In the genomic region with DNA sequence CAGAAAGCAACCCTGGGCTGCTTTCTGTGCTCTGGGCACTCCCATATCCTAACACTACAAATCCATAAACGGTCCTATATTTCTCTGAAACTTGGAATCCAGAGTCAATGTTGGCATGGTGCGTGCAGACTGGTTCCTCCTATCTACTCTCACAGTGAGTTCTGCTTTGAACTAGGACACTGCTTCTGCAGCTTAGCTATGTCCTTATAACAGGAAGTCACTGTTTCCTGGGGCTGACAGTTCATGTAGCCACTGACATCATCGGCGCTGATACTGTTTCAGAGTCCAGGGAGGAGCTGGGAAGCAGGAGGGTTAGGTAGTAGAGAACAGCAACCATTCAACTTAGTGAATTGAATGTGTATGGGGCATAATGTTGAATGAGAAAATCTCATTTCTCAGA, we compare ENCODE assay signal across 22 mouse cellular contexts.
A peak's percentile ranks its signal among the peaks of the same experiment; 100 is the strongest.
DNase-seq lines count a peak whose midpoint lies in the region; ATAC-seq and TF ChIP-seq lines count a peak whose summit lies in the region.
"Had no signal": no experiment of that assay in that cellular context is flagged by ENCODE, and none has a peak within 500 bp of the region (broad histone marks: within the 10 kb centered on the region; RNA-seq: fewer than 3 reads in every experiment).

No protein-coding gene starts in this region.

- H3K4me3 ChIP-seq in kidney, postnatal 0 days (replicated peaks; ENCODE audit: low read depth, low read length): no peak overlapping the region
- no peak overlapping the region for H3K4me3 ChIP-seq in lung, postnatal 0 days (ENCODE audit: low read depth, low read length)
- H3K4me3 ChIP-seq: embryonic facial prominence, embryonic 15.5 days; erythroblast, embryonic 14.5 days; forebrain, embryonic 10.5 days; gastrocnemius, adult 2 months; heart, embryonic 10.5 days; hindbrain, embryonic 12.5 days had no signal

- no peaks in the 10 kb centered on the region for H3K9me3 ChIP-seq in kidney, postnatal 0 days (replicated peaks; ENCODE audit: low read length)
- H3K9me3 ChIP-seq in lung, postnatal 0 days (ENCODE audit: low read length): no peaks in the 10 kb centered on the region
- H3K9me3 ChIP-seq: embryonic facial prominence, embryonic 15.5 days; forebrain, embryonic 10.5 days; heart, embryonic 10.5 days; hindbrain, embryonic 12.5 days had no signal

- WGBS in kidney, postnatal 0 days: 61% methylated on average over 4 of the region's 4 CpGs
- WGBS in lung, postnatal 0 days: 35% methylated on average over 4 of the region's 4 CpGs

- no peaks in the 10 kb centered on the region for H3K27me3 ChIP-seq in kidney, postnatal 0 days (ENCODE audit: insufficient read depth, low read length)
- H3K27me3 ChIP-seq in lung, postnatal 0 days (replicated peaks; ENCODE audit: insufficient read depth, low read length): no peaks in the 10 kb centered on the region
- H3K27me3 ChIP-seq: embryonic facial prominence, embryonic 15.5 days; hindbrain, embryonic 12.5 days had no signal

- no peak overlapping the region for H3K4me2 ChIP-seq in kidney, postnatal 0 days (ENCODE audit: low read length)
- no peak overlapping the region for H3K4me2 ChIP-seq in lung, postnatal 0 days (replicated peaks; ENCODE audit: low read depth, low read length)
- H3K4me2 ChIP-seq: embryonic facial prominence, embryonic 15.5 days; hindbrain, embryonic 12.5 days had no signal

- no peak overlapping the region for H3K27ac ChIP-seq in kidney, postnatal 0 days
- no peak overlapping the region for H3K27ac ChIP-seq in lung, postnatal 0 days (ENCODE audit: low read length)
- H3K27ac ChIP-seq: embryonic facial prominence, embryonic 15.5 days; forebrain, embryonic 10.5 days; gastrocnemius, adult 2 months; heart, embryonic 10.5 days; hindbrain, embryonic 12.5 days had no signal

- TF ChIP-seq CTCF in kidney, postnatal 0 days (IDR thresholded peaks at IDR 0.05; ENCODE audit: low read depth): no peak
- no peak for TF ChIP-seq CTCF in lung, postnatal 0 days (IDR thresholded peaks at IDR 0.05)

- ATAC-seq in kidney, postnatal 0 days (replicated peaks; ENCODE audit: low FRiP score, low read depth): no peak
- ATAC-seq in lung, postnatal 0 days: peak; percentile 43
- ATAC-seq: forebrain, embryonic 14.5 days; hindbrain, embryonic 16.5 days; inflammation-experienced regulatory T-cells, adult 6 months had no signal

- DNase-seq in embryo, embryonic 10 days (ENCODE audit: low spot score): peak; percentile 23
- no peak for DNase-seq in embryo, embryonic 11 days
- peak; percentile 10 for DNase-seq in kidney, postnatal 0 days (ENCODE audit: low spot score)
- DNase-seq in kidney, adult 8-10 months: no peak
- peak; percentile 20 for DNase-seq in lung, postnatal 0 days (ENCODE audit: low spot score)
- no peak for DNase-seq in lung, postnatal 4 days
- no peak for DNase-seq in layer of hippocampus, adult 9-10 months (ENCODE audit: low spot score)
- DNase-seq: adrenal gland, postnatal 10 days; cerebellum, adult 11-12 months; cerebellum, adult 9-10 months; cerebellum, postnatal 25 days; gastrocnemius, adult 2 months; gastrocnemius, postnatal 25 days; heart, postnatal 4 days had no signal

- no peak for TF ChIP-seq EP300 in lung, postnatal 0 days (IDR thresholded peaks at IDR 0.05)

- no peak overlapping the region for H3K9ac ChIP-seq in kidney, postnatal 0 days (ENCODE audit: low read depth, low read length)
- no peak overlapping the region for H3K9ac ChIP-seq in lung, postnatal 0 days (replicated peaks; ENCODE audit: low read depth)
- H3K9ac ChIP-seq: embryonic facial prominence, embryonic 15.5 days; hindbrain, embryonic 12.5 days had no signal

- no peaks in the 10 kb centered on the region for H3K36me3 ChIP-seq in kidney, postnatal 0 days (ENCODE audit: insufficient read depth, low read length)
- H3K36me3 ChIP-seq in lung, postnatal 0 days (ENCODE audit: insufficient read depth, low read length): no peaks in the 10 kb centered on the region
- H3K36me3 ChIP-seq: embryonic facial prominence, embryonic 15.5 days; forebrain, embryonic 10.5 days; heart, embryonic 10.5 days; hindbrain, embryonic 12.5 days had no signal

- H3K4me1 ChIP-seq in kidney, postnatal 0 days (replicated peaks; ENCODE audit: insufficient read depth, low read length): no peaks in the 10 kb centered on the region
- no peaks in the 10 kb centered on the region for H3K4me1 ChIP-seq in lung, postnatal 0 days (ENCODE audit: insufficient read depth, low read depth, low read length)
- H3K4me1 ChIP-seq: embryonic facial prominence, embryonic 15.5 days; forebrain, embryonic 10.5 days; hindbrain, embryonic 12.5 days had no signal

Comparison
In these comparisons a context has a peak if more than half of its experiments do, and no peak if none do; other contexts are left out.
1. DNase-seq: peak in embryo, embryonic 10 days (single experiment), kidney, postnatal 0 days (single experiment) and lung, postnatal 0 days (single experiment); none in embryo, embryonic 11 days (single experiment), kidney, adult 8-10 months (0 of 2), lung, postnatal 4 days (0 of 2) and layer of hippocampus, adult 9-10 months (single experiment).